Mouse (Mus musculus): ENCODE data around the gene Rsbn1. TPM values are rescaled to one million over a fixed set of nuclear protein-coding genes. Genes with fewer than 3 reads are reported as not detected.

The Rsbn1 gene
- polyA plus RNA-seq (2017; shearing (Covaris generic)): 10 to 100 TPM; 10.5 to 11.2 TPM

DNA sequence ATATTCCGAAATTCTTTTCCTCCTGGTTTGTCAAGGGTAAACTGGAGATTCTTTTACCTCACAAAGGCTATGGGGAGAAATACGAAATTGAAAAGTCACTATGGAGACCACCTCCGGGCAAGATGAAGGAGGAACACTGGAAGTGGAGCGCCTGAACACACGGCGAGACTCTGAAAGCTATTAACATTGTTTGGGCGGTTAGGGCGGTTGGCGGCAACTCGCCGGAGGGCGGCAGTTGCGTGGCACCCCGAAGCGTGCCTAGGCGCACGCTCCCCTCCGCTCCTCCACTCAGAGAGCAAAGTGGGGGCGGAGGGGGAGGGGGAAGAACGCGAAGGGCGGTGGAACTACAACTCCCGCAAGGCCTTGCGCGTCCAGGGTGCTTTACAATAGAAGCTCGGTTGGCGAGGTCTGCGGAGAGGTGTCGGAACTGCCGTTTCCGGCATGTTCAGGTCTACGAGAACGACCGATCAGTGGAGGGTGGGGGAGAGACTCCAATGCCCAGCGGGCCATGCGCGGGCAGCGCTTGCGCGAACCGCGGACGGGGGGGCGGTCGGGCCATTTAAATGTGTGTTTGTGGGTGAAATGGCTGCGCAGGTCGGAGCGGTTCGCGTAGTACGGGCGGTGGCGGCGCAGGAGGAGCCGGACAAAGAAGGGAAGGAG lies at the start of gene Rsbn1:
TSS of gene Rsbn1 (plus strand) at position 111 of the 660 bp plus-strand sequence.
- peak; percentile 94 for ATAC-seq

DNA sequence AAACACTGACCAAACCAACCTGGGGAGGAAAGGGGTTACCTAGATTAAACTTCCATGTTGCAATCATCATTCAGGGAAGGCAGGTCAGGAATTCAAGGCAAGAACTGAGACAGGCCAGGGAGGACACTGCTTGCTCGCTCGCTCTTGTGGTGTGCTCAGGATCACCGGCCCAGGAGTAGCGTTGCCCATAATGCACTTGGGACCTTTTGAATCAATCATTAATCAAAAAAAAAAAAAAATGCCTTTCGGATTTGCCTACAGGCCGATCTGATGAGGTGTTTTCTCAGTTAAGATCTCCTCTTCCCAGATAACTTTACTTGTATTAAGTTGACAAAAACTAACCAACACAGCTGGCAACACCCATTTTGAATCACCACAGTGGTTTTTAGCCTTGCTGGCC lies 49.7 kb upstream of the Rsbn1 start:
- ATAC-seq: no peak

DNA sequence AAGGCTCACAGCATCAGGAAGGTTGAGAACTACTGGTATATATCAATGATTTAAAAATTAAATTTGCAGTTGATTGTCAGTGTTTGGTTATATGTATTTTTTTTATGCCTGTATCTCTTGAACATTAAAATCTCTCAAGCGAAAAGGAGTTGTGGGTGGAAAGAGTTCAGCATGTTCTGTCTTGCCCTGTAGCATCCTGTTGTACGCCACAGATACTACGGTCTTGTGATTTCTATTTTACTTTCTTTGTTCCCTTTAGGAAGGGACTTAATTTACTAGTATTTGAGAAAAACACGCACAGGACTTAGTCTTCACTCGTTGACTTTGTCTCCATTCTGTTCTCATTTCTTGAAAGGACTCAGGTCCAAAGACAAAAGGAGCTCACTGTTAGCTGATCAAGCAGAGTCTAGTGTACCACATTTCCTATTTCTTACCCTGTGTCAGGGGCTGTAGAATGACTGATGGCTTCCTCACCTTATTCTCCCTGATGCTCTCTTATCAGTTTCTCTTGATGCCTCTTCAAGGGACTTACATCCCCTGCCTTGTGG lies 46.4 kb upstream of the Rsbn1 start:
- peak; percentile 47 for ATAC-seq

DNA sequence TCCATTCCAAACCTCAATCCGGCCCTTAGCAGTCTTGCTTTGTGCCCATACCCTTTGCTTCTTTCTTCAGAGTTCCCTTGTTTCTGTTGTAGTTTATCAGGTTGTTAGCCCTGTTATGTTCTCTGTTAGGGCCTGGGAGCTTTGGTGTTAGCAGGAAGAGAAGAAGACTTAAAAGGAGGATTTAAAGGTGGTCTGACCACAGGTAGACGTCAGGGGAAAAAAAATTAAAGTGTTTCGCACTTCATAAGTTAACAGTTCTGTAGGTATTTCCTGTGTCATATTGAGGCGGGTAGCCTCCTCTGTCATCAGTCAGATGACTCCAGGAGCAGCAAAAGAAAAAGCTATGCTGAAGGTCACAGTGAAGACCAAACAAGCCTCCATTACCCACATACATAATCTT lies 45.9 kb upstream of the Rsbn1 start:
- ATAC-seq: peak; percentile 79

DNA sequence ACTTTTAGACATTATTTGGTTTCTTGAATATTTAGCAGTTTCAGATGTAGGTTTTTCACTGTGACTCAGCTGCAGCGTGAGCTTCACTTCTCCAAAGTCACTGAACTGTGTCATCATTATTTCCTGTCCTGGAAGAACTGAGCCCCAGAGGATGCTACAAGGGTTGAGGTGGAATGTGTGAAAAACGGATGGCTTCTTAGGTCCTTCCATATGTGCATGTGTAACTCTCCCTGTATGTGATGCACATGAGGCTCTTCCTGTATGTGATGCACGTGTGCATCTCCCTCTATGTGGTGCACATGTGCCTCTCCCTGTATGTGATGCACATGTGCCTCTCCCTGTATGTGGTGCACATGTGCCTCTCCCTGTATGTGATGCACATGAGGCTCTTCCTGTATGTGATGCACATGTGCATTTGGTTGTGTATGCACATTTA lies 41.2 kb upstream of the Rsbn1 start:
- peak; percentile 25 for ATAC-seq

DNA sequence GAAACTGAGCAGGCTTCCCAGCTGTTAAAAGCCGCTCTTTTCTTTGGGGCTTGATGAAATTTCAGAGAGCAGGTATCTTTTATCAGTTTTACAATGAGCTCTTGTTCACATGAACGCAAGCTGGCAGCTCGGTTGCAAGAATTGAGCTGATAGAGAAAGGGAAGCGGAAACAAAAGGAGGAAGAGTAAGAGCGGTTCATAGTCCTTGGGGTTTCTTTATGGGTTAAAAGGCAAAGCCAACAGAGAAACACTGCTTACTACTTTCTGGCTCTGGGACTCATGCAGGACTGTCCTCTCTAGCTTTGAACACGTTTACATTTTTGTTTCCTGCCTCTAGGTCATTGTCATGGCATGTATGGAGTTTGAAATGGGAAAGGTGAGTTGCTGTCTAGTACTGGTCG lies 39.6 kb upstream of the Rsbn1 start:
- no peak for ATAC-seq

DNA sequence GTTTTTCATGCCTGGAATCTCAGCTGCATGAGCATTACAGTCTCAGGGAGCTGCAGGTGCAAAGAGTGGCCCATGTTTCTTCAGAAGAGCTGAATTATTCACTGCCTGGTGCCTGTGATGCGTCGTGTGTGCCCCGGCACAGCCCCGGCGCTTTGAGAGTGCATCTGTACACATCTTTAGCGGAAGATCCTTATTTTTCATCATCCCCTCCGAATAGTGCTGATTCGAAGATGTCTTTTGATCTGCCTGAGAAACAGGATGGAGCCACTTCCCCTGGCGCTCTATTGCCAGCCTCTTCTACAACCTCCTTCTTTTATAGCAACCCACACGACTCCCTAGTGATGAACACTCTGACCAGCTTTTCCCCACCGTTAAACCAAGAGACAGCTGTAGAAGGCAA lies 28.0 kb upstream of the Rsbn1 start:
- ATAC-seq: peak; percentile 63

DNA sequence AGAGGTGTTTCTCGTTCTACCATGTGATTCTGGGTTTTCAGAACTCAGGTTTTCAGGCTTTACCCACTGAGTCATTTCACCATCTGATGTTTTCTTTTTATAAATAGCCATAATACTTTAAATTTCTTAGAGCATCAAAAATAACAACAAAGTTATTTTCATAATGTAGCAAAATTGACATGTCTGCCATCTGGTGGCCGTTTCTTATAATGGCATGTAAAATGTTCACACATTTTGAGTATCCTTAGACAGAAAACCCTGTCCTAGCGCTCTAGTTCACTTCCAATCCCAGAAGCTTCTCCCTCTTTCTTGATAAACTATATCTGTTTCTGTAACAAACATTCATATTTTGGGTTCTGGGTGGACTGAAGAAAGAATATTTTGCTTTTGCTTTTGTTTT lies 26.3 kb upstream of the Rsbn1 start:
- peak; percentile 61 for ATAC-seq

DNA sequence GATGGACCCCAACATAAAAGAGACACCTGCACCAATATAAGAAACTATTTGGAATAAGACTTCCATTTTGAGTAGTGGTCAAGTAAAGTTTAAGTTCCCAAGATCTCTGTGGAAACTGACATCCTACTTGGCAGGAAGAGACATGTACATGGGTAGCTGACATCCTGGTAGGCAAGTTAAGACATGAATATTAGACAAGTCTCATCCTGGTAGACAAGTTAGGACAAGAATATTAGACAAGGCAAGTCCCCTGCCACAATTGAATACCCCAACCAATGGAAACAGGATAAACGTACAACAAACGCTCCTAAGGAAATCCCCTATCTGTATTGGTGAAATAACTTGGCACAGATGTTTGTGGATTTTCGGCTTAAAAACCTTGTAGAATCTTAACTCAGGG lies 20.5 kb upstream of the Rsbn1 start:
- ATAC-seq: no peak

DNA sequence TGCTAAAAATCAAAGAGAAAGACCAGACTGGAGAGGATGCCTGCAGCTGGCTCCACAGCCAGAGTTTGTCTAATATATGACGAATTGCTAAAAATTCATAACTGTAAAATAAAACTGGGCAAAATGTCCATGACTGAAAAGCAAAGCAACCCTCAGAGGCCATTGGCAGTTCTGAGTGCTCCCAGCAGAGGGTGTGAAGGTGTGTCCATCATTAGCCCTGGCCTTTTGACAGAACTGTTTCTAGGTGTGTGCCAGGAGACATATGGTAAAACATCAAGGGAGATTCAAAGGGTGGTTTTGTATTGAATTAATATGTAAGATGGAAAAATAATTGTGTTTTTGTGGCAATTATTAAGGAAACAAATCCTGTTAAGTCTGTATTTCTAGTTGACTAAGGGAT lies 9.2 kb upstream of the Rsbn1 start:
- peak; percentile 53 for ATAC-seq

DNA sequence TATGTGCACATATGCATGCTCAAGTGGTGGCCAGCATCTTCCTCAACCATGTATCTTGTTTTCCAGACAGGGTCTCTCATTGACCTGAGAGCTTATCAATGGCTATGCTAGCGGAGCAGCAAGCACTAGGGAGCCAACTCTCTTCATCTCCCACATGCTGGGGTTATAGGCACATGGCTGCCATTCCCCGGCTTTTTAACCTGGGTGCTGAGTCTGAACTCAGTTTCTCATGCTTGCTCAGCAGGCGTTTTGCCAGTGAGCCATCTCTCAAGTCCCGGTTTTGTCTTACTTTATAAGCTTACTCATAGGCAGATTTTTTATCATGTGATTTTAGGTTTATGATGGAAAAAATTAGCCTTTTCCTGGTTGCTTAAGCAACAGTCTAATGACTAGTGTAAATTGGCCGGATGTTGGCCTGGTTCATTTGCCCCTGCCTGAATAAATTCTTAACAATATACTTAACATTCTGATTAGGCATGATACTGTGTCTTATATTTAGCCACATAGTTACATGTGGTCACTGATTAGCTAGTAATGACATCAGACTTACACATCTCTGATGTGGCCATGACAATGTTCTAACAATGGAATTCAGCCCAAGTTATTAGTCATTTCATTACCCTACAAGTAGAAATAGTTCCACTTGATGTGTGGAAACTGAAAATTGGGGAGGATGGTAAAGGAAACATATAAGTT lies 6.4 kb upstream of the Rsbn1 start:
- peak; percentile 75 for ATAC-seq

DNA sequence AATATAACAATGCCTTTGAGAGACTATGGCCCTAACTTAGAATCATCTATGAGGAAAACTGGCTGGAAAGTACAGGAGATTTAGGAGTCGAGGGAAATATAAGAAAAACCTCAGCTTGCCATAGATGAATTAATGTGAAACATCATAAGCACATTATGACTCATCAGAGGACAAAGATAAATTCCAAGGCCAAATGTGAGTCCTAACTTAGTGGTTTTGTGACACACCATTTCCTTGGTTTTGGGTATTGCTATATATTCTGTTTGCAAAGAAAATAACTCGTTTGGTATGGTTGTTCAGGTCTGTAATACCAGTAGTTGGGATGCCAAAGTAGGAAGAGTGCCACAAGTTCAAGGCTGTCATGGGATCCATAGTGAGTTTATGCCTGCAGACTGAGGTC lies 5.1 kb upstream of the Rsbn1 start:
- ATAC-seq: no peak

DNA sequence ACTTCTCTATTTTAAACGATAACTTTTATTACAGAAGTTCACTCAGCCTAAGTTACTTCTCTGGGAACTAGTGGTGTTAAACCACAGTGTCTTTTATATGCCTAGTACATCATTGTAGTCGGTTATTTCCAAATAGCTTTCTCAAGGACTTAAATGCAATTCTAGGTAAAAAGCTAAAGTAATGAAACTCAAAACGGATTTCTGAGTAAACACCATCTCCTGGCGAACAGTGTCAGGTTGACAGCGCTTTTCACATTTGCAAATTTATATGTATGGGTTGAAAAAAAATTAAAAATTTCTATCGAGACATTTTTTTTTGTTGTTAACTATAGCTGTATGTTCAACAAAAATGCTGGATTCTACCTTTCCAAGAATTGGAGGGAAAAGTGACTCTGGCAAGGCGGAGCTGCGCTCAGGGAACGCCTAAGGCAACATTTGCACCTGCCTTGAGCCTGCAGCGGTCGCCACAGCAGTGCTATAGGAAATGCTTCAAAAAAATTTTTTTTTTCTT lies 414 bp upstream of the Rsbn1 start:
- no peak for ATAC-seq

DNA sequence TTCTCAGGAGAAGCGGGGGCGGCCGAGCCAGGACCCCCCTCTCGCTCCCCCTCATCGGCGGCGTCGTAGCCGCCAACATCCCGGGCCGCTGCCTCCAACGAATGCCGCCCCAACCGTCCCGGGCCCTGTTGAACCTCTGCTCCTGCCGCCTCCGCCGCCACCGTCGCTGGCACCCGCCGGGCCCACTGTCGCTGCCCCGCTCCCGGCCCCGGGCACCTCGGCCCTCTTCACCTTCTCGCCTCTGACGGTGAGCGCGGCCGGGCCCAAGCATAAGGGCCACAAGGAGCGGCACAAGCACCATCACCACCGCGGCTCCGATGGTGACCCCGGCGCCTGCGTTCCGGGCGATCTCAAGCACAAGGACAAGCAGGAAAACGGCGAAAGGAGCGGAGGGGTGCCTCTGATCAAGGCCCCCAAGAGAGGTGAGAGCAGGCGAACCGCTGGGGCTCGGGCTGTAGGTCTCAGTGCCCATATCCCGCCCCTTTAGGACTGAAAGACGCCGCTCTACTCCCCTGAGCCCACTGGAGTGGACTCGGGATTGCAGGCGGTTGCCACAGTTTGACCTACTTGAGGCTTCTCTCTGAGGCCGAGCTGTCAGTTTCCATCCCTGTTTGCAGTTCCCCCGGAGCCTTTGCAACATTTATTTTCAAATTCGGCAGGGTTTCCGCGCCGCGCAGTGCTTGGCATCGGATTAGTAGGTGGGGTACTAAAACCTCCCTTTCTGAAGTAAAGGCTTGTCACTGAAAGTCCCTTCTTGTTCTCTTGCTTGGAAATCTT lies 1.0 kb downstream of the Rsbn1 start:
- peak; percentile 12 for ATAC-seq

DNA sequence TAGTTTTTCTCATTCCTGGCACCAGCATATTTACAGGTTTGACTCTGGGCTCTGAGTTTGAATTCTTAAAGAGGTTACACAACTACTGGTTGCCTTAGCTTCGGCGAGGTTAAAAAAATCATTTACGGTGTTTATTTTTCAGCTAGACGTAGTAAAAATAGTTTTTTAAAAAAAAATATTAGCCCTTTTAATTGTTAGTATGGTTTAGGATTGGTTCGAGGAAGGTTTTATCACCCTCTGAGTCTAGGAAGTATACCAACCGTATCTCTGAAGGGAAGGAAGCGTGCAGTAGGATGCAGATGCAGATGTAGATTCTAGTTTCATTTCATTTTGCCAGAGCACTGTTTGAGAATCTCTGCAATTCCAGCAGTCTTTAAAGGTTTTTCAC lies 1.6 kb downstream of the Rsbn1 start:
- no peak for ATAC-seq

DNA sequence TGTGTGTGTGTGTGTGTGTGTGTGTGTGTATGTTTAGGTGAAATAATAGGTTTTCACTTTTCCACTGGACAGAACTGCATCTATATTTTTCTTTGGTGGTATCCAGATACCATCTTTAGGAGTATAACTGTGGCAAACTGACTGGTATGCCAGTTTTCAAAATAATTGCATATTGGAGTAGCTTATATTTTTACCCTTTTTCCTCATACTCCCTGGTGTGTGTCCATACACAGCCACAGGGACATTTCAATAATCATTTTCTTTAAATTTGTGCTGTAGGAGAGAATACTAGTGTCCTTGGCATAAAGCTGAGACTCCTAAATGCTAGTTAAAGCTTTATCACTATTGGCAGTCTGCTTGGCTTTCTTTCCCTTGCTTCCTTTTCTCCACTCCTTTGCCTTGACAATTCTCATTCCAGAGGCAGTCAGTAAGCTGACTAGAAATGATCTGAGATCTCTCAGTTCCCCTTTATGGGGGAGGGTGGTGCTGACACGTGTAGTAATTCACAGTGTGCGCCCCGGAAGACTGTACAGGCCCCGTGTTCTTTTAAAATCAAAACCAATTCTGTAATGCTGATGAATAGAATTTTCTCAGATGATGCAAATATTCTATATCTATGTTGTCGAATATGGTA lies 2.4 kb downstream of the Rsbn1 start:
- no peak for ATAC-seq

DNA sequence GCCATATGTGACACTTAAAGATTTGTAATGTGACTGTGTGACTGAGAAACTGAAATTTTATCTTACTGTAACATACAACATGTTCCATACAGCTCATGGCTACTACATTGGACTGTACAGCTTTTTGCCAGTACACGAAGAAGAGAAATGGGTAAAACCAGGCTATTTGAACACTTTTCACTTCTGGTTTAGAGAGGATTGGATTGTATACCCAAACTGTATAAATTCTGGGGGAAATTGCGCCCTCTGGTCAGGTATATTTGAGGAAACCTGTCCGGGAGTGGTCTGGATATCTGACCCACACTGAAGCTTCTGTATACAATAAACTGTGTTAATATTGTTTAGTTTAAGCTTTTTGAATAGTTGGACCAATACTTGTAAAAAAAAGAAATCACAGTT lies 2.9 kb downstream of the Rsbn1 start:
- ATAC-seq: no peak

DNA sequence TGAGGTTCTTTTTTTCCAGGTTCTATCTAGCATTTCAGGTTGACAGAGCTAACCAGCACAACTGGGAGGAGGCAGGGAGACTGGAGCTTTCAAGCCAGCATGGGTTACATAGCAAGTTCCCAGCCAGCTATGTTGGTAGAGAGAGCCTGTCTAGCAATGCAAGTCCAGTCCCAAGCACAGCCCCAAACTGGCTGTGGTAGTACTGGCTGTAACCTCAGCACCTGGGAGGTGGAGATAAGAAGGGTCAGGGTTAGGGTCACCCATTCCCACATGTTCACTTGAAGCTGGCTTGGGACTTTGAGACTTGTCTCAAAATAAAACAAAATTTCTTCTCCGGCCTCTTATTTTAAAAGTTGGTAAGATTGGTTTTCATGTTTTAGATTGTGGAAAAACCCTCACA lies 6.2 kb downstream of the Rsbn1 start:
- ATAC-seq: no peak

DNA sequence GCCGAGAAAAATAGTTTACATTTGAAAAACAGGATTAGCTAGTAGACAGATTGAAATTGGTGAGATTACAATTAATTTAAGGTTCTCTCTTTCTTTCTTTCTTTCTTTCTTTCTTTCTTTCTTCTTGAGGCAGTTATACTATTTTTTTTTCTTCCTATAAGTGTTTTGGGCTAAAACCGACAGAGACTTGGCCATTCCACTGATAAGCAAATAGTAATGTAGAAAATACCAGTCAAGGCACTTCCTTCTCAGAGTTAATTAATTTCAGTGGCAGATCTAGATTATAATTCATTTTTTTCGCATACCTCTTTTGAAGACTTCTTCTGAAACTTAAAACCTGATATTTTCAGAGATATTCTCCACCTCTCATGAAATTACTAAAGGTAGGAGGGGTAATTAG lies 11.4 kb downstream of the Rsbn1 start:
- no peak for ATAC-seq

DNA sequence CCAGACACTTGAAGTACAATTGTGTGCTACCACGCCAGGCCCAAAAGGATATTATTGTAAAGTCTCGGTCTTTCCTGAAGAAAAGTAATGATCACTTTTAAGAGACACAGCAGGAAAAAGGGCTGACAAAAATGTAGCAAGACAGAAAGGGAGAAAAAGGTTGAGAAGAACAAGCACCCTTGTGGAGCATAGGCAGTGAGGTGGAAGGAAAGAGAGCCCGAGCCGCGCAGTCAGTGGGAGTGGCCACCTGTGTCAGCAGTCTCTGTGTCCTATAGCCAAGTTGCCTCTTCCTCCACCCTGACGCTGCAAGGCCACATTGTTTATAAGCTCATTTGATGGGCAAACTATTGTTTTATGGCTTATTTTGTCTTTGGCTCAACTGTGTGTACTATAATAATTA lies 13.6 kb downstream of the Rsbn1 start:
- ATAC-seq: peak; percentile 92

DNA sequence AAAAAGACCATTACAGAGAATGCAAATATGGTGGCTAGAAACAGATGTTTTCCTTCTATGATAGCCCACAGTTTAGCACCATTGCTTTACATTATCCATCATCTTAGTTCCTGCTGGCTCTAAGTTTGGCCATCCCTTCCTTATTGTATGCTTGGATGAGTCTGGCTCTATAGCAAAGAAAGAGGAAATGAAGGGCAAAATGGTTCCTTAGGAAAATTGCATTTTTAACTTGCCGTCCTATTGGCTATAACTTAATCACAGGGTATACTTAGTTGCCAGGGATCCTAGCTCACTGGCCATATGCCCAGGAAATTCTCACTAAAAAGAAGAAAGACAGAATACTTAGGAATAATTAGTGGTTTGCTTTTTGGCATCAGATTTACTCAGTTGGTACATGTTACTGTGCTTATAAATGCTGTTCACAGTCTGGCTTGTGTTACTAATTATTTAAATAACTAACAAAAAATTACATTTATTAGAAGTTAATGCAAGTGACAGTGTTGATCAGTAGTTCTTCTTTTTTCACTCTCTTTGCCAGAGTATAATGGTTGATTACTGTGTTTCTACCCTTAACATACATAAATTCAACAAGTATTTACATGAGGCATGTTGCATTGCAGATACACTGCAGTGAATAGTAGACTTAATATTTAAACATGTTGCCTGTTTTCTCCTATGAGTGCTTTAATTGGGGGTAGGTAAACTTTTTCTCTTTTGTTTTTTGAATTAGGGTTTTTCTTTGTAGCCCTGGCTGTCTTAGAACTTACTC lies 31.1 kb downstream of the Rsbn1 start:
- no peak for ATAC-seq

DNA sequence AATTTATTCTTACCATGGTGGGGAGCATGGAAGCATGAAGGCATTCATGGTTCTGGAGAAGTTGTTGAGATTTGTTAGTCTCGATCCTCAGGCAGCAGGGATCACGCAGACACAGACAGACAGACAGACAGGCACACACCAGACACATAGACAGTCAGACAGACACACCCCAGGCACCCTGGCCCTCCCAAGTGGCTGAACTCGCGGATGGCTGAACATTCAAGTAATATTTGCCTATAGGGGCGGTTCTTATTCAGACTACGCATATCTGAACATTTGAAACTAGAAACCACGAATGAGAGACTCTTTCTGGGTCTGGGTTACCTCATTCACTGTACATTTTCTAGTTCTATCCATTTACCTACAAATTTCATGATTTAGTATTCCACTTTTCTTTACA lies 34.7 kb downstream of the Rsbn1 start:
- ATAC-seq: no peak

Measured in CD4-positive, CD25-positive, alpha-beta regulatory T cell, adult 4 months (primary cell).